Mouse (Mus musculus) CH12.LX (cell line): ENCODE data around the gene Usp6nl. TPM values are rescaled to one million over a fixed set of nuclear protein-coding genes. Genes with fewer than 3 reads are reported as not detected.

Experiments
- DNase-seq: peaks from one replicate; pipeline ENCODE4 v3.0.0-alpha.2; 2013; ENCODE audit errors: extremely low read depth
- H3K27ac ChIP-seq: 2 replicates; pipeline ENCODE4 v1.5.1; 2012; ENCODE audit warnings: low read depth, mild to moderate bottlenecking, control low read depth, moderate library complexity; ENCODE audit not compliant: insufficient read depth
- H3K27me3 ChIP-seq: replicated peaks from 2 replicates; pipeline ENCODE3; 2012; ENCODE audit warnings: inconsistent platforms
- H3K36me3 ChIP-seq, 2 experiments: replicated peaks in 1 of 2; 2 replicates each; pipeline versions ENCODE3 to v1.6.1; 2012; ENCODE audit warnings: inconsistent platforms in 1 of 2, low read length in 1 of 2, mild to moderate bottlenecking in 1 of 2, mixed read lengths in 1 of 2, moderate library complexity in 1 of 2; ENCODE audit not compliant: control insufficient read depth in 1 of 2, insufficient read depth in 1 of 2
- H3K4me1 ChIP-seq, 2 experiments: 2 replicates each; pipeline ENCODE4 v1.6.1; 2012; ENCODE audit warnings: inconsistent platforms in 1 of 2, moderate library complexity in 1 of 2; ENCODE audit not compliant: insufficient read depth in 2 of 2, control insufficient read depth in 1 of 2
- H3K4me2 ChIP-seq: 2 replicates; pipeline ENCODE4 v1.6.1; 2012; ENCODE audit warnings: low read depth, mild to moderate bottlenecking, control low read depth; ENCODE audit not compliant: poor library complexity, insufficient read depth, severe bottlenecking
- H3K4me3 ChIP-seq, 3 experiments: fragments of 150-350 bp in 1 of 3; sonication (generic) in 1 of 3; replicated peaks in 1 of 3; 2 replicates each; pipeline versions ENCODE3 to v1.5.1; 2011 to 2012; ENCODE audit warnings: low read depth in 2 of 3, low read length in 2 of 3, mild to moderate bottlenecking in 2 of 3, moderate library complexity in 2 of 3, control low read depth in 1 of 3, improper control_type of control experiment in 1 of 3, inconsistent platforms in 1 of 3, mixed read lengths in 1 of 3; ENCODE audit not compliant: poor library complexity in 1 of 3
- H3K79me2 ChIP-seq: replicated peaks from 2 replicates; pipeline ENCODE4 v1.6.1; 2012; ENCODE audit warnings: mild to moderate bottlenecking, moderate library complexity; ENCODE audit not compliant: control insufficient read depth, poor library complexity, insufficient read depth, severe bottlenecking; ENCODE audit errors: extremely low read depth
- H3K9ac ChIP-seq: 2 replicates; pipeline ENCODE4 v1.6.1; 2012; ENCODE audit warnings: low read depth, mild to moderate bottlenecking, control low read depth, moderate library complexity; ENCODE audit not compliant: insufficient read depth
- H3K9me3 ChIP-seq: replicated peaks from 2 replicates; pipeline ENCODE3; 2012; ENCODE audit warnings: low read length, inconsistent platforms, mixed read lengths
- BHLHE40 ChIP-seq: IDR thresholded peaks from 2 replicates; pipeline ENCODE4 v1.6.1; 2011; ENCODE audit warnings: mild to moderate bottlenecking, low read depth, low read length, improper control_type of control experiment
- CHD1 ChIP-seq: IDR thresholded peaks from 2 replicates; pipeline ENCODE4 v1.6.1; 2012; ENCODE audit warnings: low read depth, low read length, improper control_type of control experiment, inconsistent platforms
- CHD2 ChIP-seq: IDR thresholded peaks from 2 replicates; pipeline ENCODE4 v1.6.1; 2011; ENCODE audit warnings: low read length, improper control_type of control experiment
- CTCF ChIP-seq, 2 experiments: IDR thresholded peaks in 1 of 2; conservative IDR thresholded peaks in 1 of 2; 2 replicates each; pipeline ENCODE4 v1.5.1; 2011 to 2012; ENCODE audit warnings: low read depth in 2 of 2, low read length in 2 of 2, improper control_type of control experiment in 1 of 2, inconsistent platforms in 1 of 2, mild to moderate bottlenecking in 1 of 2, moderate library complexity in 1 of 2
- E2F4 ChIP-seq: IDR thresholded peaks from 2 replicates; pipeline ENCODE4 v1.6.1; 2011; ENCODE audit warnings: low read depth, low read length, improper control_type of control experiment; ENCODE audit not compliant: insufficient replicate concordance
- ELF1 ChIP-seq: IDR thresholded peaks from 2 replicates; pipeline ENCODE4 v1.6.1; 2014; ENCODE audit warnings: low read depth, mild to moderate bottlenecking, inconsistent platforms, low read length, improper control_type of control experiment
- EP300 ChIP-seq: IDR thresholded peaks from 2 replicates; pipeline ENCODE4 v1.6.1; 2011; ENCODE audit warnings: low read length, improper control_type of control experiment
- ETS1 ChIP-seq: conservative IDR thresholded peaks from 2 replicates; pipeline ENCODE4 v1.6.1; 2012; ENCODE audit warnings: low read depth, mild to moderate bottlenecking, inconsistent platforms, low read length, improper control_type of control experiment, moderate library complexity
- GABPA ChIP-seq: IDR thresholded peaks from 2 replicates; pipeline ENCODE4 v1.6.1; 2012; ENCODE audit warnings: low read depth, low read length, improper control_type of control experiment, inconsistent platforms; ENCODE audit not compliant: insufficient replicate concordance
- HCFC1 ChIP-seq: IDR thresholded peaks from 2 replicates; pipeline ENCODE4 v1.6.1; 2012; ENCODE audit warnings: low read depth, mild to moderate bottlenecking, inconsistent platforms, low read length, improper control_type of control experiment
- IRF4 ChIP-seq: IDR thresholded peaks from 2 replicates; pipeline ENCODE4 v1.6.1; 2014; ENCODE audit warnings: low read depth, mild to moderate bottlenecking, inconsistent platforms, low read length, improper control_type of control experiment
- JUN ChIP-seq: IDR thresholded peaks from 2 replicates; pipeline ENCODE4 v1.6.1; 2011; ENCODE audit warnings: low read depth, mild to moderate bottlenecking, low read length, improper control_type of control experiment, moderate library complexity; ENCODE audit not compliant: insufficient read depth
- JUND ChIP-seq: conservative IDR thresholded peaks from 2 replicates; pipeline ENCODE4 v1.6.1; 2011; ENCODE audit warnings: low read depth, low read length, improper control_type of control experiment
- KAT2A ChIP-seq: IDR thresholded peaks from 2 replicates; pipeline ENCODE4 v1.6.1; 2012; ENCODE audit warnings: low read length, improper control_type of control experiment, inconsistent platforms; ENCODE audit not compliant: insufficient replicate concordance
- MAFK ChIP-seq: IDR thresholded peaks from 2 replicates; pipeline ENCODE4 v1.6.1; 2011; ENCODE audit warnings: low read length, improper control_type of control experiment; ENCODE audit not compliant: insufficient replicate concordance
- MAX ChIP-seq: IDR thresholded peaks from 2 replicates; pipeline ENCODE4 v1.6.1; 2011; ENCODE audit warnings: low read length, improper control_type of control experiment
- MAZ ChIP-seq: IDR thresholded peaks from 2 replicates; pipeline ENCODE4 v1.6.1; 2012; ENCODE audit warnings: low read depth, mild to moderate bottlenecking, inconsistent platforms, low read length, improper control_type of control experiment, moderate library complexity
- MEF2A ChIP-seq: IDR thresholded peaks from 2 replicates; pipeline ENCODE4 v1.6.1; 2014; ENCODE audit warnings: low read depth, mild to moderate bottlenecking, inconsistent platforms, low read length, improper control_type of control experiment, borderline replicate concordance
- MXI1 ChIP-seq: IDR thresholded peaks from 2 replicates; pipeline ENCODE4 v1.6.1; 2011; ENCODE audit warnings: mild to moderate bottlenecking, low read depth, low read length, improper control_type of control experiment
- MYC ChIP-seq: IDR thresholded peaks from 2 replicates; pipeline ENCODE4 v1.6.1; 2011; ENCODE audit warnings: low read depth, mild to moderate bottlenecking, improper control_type of control experiment, low read length
- NELFE ChIP-seq: IDR thresholded peaks from 2 replicates; pipeline ENCODE4 v1.6.1; 2011; ENCODE audit warnings: low read depth, low read length, improper control_type of control experiment
- NRF1 ChIP-seq: IDR thresholded peaks from 2 replicates; pipeline ENCODE4 v1.6.1; 2014; ENCODE audit warnings: low read depth, mild to moderate bottlenecking, inconsistent platforms, low read length, improper control_type of control experiment, moderate library complexity
- PAX5 ChIP-seq: IDR thresholded peaks from 2 replicates; pipeline ENCODE4 v1.6.1; 2012; ENCODE audit warnings: low read length, inconsistent platforms, mixed read lengths
- POLR2A ChIP-seq: IDR thresholded peaks from 2 replicates; pipeline ENCODE4 v1.6.1; 2011; ENCODE audit warnings: low read depth, mild to moderate bottlenecking, improper control_type of control experiment, low read length
- POLR2AphosphoS2 ChIP-seq: IDR thresholded peaks from 2 replicates; pipeline ENCODE4 v1.6.1; 2011; ENCODE audit warnings: low read depth, low read length, improper control_type of control experiment
- RAD21 ChIP-seq: IDR thresholded peaks from 2 replicates; pipeline ENCODE4 v1.6.1; 2011; ENCODE audit warnings: low read depth, mild to moderate bottlenecking, low read length, improper control_type of control experiment, moderate library complexity
- RCOR1 ChIP-seq: conservative IDR thresholded peaks from 2 replicates; pipeline ENCODE4 v1.6.1; 2012; ENCODE audit warnings: low read depth, mild to moderate bottlenecking, inconsistent platforms, low read length, improper control_type of control experiment
- SIN3A ChIP-seq: IDR thresholded peaks from 2 replicates; pipeline ENCODE4 v1.6.1; 2012; ENCODE audit warnings: low read length, improper control_type of control experiment, inconsistent platforms
- SMC3 ChIP-seq: IDR thresholded peaks from 2 replicates; pipeline ENCODE4 v1.6.1; 2011; ENCODE audit warnings: low read depth, low read length, improper control_type of control experiment
- TBP ChIP-seq: conservative IDR thresholded peaks from 2 replicates; pipeline ENCODE4 v1.6.1; 2011; ENCODE audit warnings: low read depth, low read length, improper control_type of control experiment
- TCF12 ChIP-seq: IDR thresholded peaks from 2 replicates; pipeline ENCODE4 v1.6.1; 2014; ENCODE audit warnings: low read depth, mild to moderate bottlenecking, inconsistent platforms, low read length, improper control_type of control experiment
- UBTF ChIP-seq: IDR thresholded peaks from 2 replicates; pipeline ENCODE4 v1.6.1; 2012; ENCODE audit warnings: low read depth, mild to moderate bottlenecking, inconsistent platforms, low read length, improper control_type of control experiment, moderate library complexity
- USF1 ChIP-seq: IDR thresholded peaks from 2 replicates; pipeline ENCODE4 v1.6.1; 2014; ENCODE audit warnings: low read depth, mild to moderate bottlenecking, inconsistent platforms, low read length, improper control_type of control experiment
- USF2 ChIP-seq: conservative IDR thresholded peaks from 2 replicates; pipeline ENCODE4 v1.6.1; 2011; ENCODE audit warnings: low read depth, low read length, improper control_type of control experiment
- ZC3H11A ChIP-seq: IDR thresholded peaks from 2 replicates; pipeline ENCODE4 v1.6.1; 2012; ENCODE audit warnings: low read depth, mild to moderate bottlenecking, inconsistent platforms, low read length, improper control_type of control experiment
- ZKSCAN1 ChIP-seq: IDR thresholded peaks from 2 replicates; pipeline ENCODE4 v1.6.1; 2012; ENCODE audit warnings: low read depth, inconsistent platforms, low read length, improper control_type of control experiment, borderline replicate concordance
- ZMIZ1 ChIP-seq: IDR thresholded peaks from 2 replicates; pipeline ENCODE4 v1.6.1; 2012; ENCODE audit warnings: low read depth, mild to moderate bottlenecking, inconsistent platforms, low read length, improper control_type of control experiment
- ZNF384 ChIP-seq: IDR thresholded peaks from 2 replicates; pipeline ENCODE4 v1.6.1; 2012; ENCODE audit warnings: low read depth, low read length, improper control_type of control experiment, inconsistent platforms
- dilution Hi-C: fragments of 300-500 bp; cut with MboI; formaldehyde crosslinking; loops from 2 replicates; pipeline ENCODE4 v1.14.3; 2020; ENCODE audit warnings: low sequenced_read_pairs; ENCODE audit not compliant: extremely low pct_unique_long_range_greater_than_20kb, extremely low pct_ligation_motif_present
- in situ Hi-C: fragments of 300-500 bp; cut with MboI; formaldehyde crosslinking; loops from 3 replicates; pipeline ENCODE4 v1.14.3; 2019; ENCODE audit warnings: low sequenced_read_pairs, low pct_ligation_motif_present, low pct_unique_long_range_greater_than_20kb, mixed read lengths
- polyA plus RNA-seq: library from polyadenylated mRNA; unstranded; fragments of >175 nt; gene quantifications from 2 replicates; pipeline ENCODE4 v1.2.1, GENCODE M21; 2012; ENCODE audit warnings: low read depth; ENCODE audit not compliant: insufficient read length
- total RNA-seq, 2 experiments: library from RNA; depleted of rRNA; stranded (reverse); fragments of 300-350 nt in 1 of 2; fragments of >200 nt in 1 of 2; gene quantifications; 2 replicates each; pipeline ENCODE4 v1.2.3; 2012 to 2014

The Usp6nl gene
- total RNA-seq (2012; rRNA removed) (4.2 and 4.6 TPM in 2 replicates), total RNA-seq (2014; rRNA removed) (4.1 and 4.3 TPM in 2 replicates), polyA plus RNA-seq (12.1 and 14.2 TPM in 2 replicates)

GRCm38 (mm10) chr2:6322376-6322901, at the start of gene Usp6nl:
Usp6nl (plus strand) TSS chr2:6322667.
- Histone ChIP-seq H3K27me3 (no peaks in the 10 kb centered on the region), H3K4me3 (peak within 1 kb of the TSS; percentile 53 to 88 (median 88)), H3K79me2 (peaks cover 11% of the 10 kb centered on the region), H3K36me3 (peaks cover 0 to 2% of the 10 kb centered on the region in 2 experiments), H3K4me1 (peaks cover 10 to 27% of the 10 kb centered on the region in 2 experiments; a peak in 3 of 4 replicates), H3K27ac (peak within 1 kb of the TSS; percentile 51), H3K4me2 (peak within 1 kb of the TSS; percentile 89), H3K9ac (peak within 1 kb of the TSS; percentile 60), H3K9me3 (no peaks in the 10 kb centered on the region)
- no peak for TF ChIP-seq RAD21
- TF ChIP-seq SIN3A: peak; percentile 48; the same call in 1 of the 2 replicates
- TF ChIP-seq UBTF: 0 out of 2 replicates have a peak, but pooled peaks have one; percentile 20
- TF ChIP-seq POLR2A: peak; percentile 62
- peak; percentile 82 for TF ChIP-seq MAX
- TF ChIP-seq ELF1: peak; percentile 78; the same call in 1 of the 2 replicates
- no peak for TF ChIP-seq ETS1
- no peak for TF ChIP-seq CHD1
- no peak for TF ChIP-seq ZC3H11A
- TF ChIP-seq POLR2AphosphoS2: no peak
- no peak for TF ChIP-seq RCOR1
- TF ChIP-seq MAZ: no peak; the same call in 1 of the 2 replicates
- no peak for TF ChIP-seq JUN
- TF ChIP-seq CTCF (conservative IDR thresholded peaks at IDR 0.05 in 1 of 2, IDR thresholded peaks at IDR 0.05 in 1 of 2; ENCODE audit: low read depth in 2 of 2, low read length in 2 of 2): no peak
- TF ChIP-seq EP300: no peak
- TF ChIP-seq GABPA: no peak
- TF ChIP-seq PAX5: no peak
- peak; percentile 23; the same call in 1 of the 2 replicates for TF ChIP-seq NELFE
- no peak for TF ChIP-seq SMC3
- no peak for TF ChIP-seq IRF4
- TF ChIP-seq ZNF384: no peak
- no peak for TF ChIP-seq ZKSCAN1
- TF ChIP-seq BHLHE40: peak; percentile 96
- no peak for TF ChIP-seq USF1
- TF ChIP-seq TBP: no peak
- TF ChIP-seq HCFC1: no peak
- TF ChIP-seq E2F4: no peak
- no peak for TF ChIP-seq MYC
- TF ChIP-seq ZMIZ1: no peak
- no peak for TF ChIP-seq KAT2A
- TF ChIP-seq USF2: no peak
- no peak for TF ChIP-seq JUND
- peak; percentile 10; the same call in 1 of the 2 replicates for TF ChIP-seq MXI1
- TF ChIP-seq MAFK: no peak
- no peak for TF ChIP-seq NRF1
- TF ChIP-seq CHD2: no peak
- no peak for TF ChIP-seq MEF2A
- TF ChIP-seq TCF12: peak; percentile 11; the same call in 1 of the 2 replicates
- in situ Hi-C loops (no loop called here), dilution Hi-C loops (no loop called here)
- peak; percentile 36 for DNase-seq
